Mouse (Mus musculus) liver, adult 2 months (tissue): ENCODE results near the gene Slc30a4. TPM values are rescaled to one million over a fixed set of nuclear protein-coding genes. Genes with fewer than 3 reads are reported as not detected.

ENCODE experiments used
- DNase-seq: peaks from one replicate; pipeline ENCODE4 v3.0.0-alpha.2; 2011; ENCODE audit warnings: low read depth, low spot score; ENCODE audit errors: extremely low read depth
- H3K27ac ChIP-seq: fragments of 200-500 bp; replicated peaks from 2 replicates; pipeline ENCODE4 v1.5.1; 2012; ENCODE audit warnings: low read depth, mild to moderate bottlenecking, control low read depth, inconsistent platforms, low read length; ENCODE audit not compliant: insufficient read depth
- H3K27me3 ChIP-seq: fragments of 200-500 bp; 2 replicates; pipeline ENCODE4 v1.6.1; 2012; ENCODE audit warnings: mild to moderate bottlenecking, moderate library complexity, low read length, inconsistent platforms; ENCODE audit not compliant: control insufficient read depth, insufficient read depth
- H3K36me3 ChIP-seq: fragments of 200-500 bp; 2 replicates; pipeline ENCODE4 v1.6.1; 2012; ENCODE audit warnings: low read length, inconsistent platforms; ENCODE audit not compliant: control insufficient read depth, insufficient read depth
- H3K4me1 ChIP-seq: fragments of 200-500 bp; 2 replicates; pipeline ENCODE4 v1.6.1; 2011; ENCODE audit warnings: low read length; ENCODE audit not compliant: control insufficient read depth, insufficient read depth
- H3K4me3 ChIP-seq: fragments of 200-500 bp; 2 replicates; pipeline ENCODE4 v1.5.1; 2011; ENCODE audit warnings: low read depth, mild to moderate bottlenecking, control low read depth, low read length, moderate library complexity; ENCODE audit not compliant: insufficient read depth
- H3K79me2 ChIP-seq: fragments of 200-500 bp; 2 replicates; pipeline ENCODE4 v1.6.1; 2012; ENCODE audit warnings: inconsistent platforms, mild to moderate bottlenecking, low read length, moderate library complexity; ENCODE audit not compliant: control insufficient read depth, insufficient read depth
- H3K9ac ChIP-seq: fragments of 200-500 bp; 2 replicates; pipeline ENCODE4 v1.6.1; 2012; ENCODE audit warnings: low read depth, mild to moderate bottlenecking, control low read depth, inconsistent platforms, low read length
- CTCF ChIP-seq: fragments of 200-500 bp; IDR thresholded peaks from 2 replicates; pipeline ENCODE4 v1.5.1; 2011; ENCODE audit warnings: low read depth, low read length, control low read depth
- POLR2A ChIP-seq: fragments of 200-500 bp; IDR thresholded peaks from 2 replicates; pipeline ENCODE4 v1.6.1; 2011; ENCODE audit warnings: low read length, control low read depth; ENCODE audit not compliant: insufficient read depth; ENCODE audit errors: extremely low read depth
- WGBS: fragments of 180-500 bp; shearing (Covaris S2); methylation state at CpG from one replicate; pipeline ENCODE4 v1.1.7; 2018; 5-methylcytosine and 5-hydroxymethylcytosine counted together
- polyA plus RNA-seq: library from polyadenylated mRNA; depleted of rRNA; stranded (reverse); fragments of >200 nt; gene quantifications from 2 replicates; pipeline ENCODE4 v1.2.3, GENCODE M21; 2012; rRNA removed
- total RNA-seq: library from RNA; depleted of rRNA; stranded (reverse); fragments of >200 nt; gene quantifications from 2 replicates; pipeline ENCODE4 v1.2.3, GENCODE M21; 2014; rRNA removed

The Slc30a4 gene
- total and polyA plus RNA-seq, 2 experiments, result 2.4 to 8.5 TPM

- DNase-seq, result no peak
- no peak for TF ChIP-seq CTCF
- no peak for TF ChIP-seq POLR2A
- H3K4me3 ChIP-seq, result peak overlapping the region; percentile 37; the same call in 1 of the 2 replicates
- H3K36me3 ChIP-seq, result peaks cover 4% of the 10 kb centered on the region; the same call in 1 of the 2 replicates
- 40% methylated on average over 12 of the region's 12 CpGs for WGBS
- H3K9ac ChIP-seq, result no peak overlapping the region
- H3K27me3 ChIP-seq, result no peaks in the 10 kb centered on the region
- no peak overlapping the region for H3K27ac ChIP-seq
- no peaks in the 10 kb centered on the region for H3K79me2 ChIP-seq
- no peaks in the 10 kb centered on the region for H3K4me1 ChIP-seq
These were observed 64.4 kb downstream of the Slc30a4 start for GRCm38 (mm10) chr2:122638029-122638428.

GRCm38 (mm10) chr2:122637526-122637997, 64.9 kb downstream of the Slc30a4 start:
- Histone ChIP-seq H3K36me3 (peaks cover 6% of the 10 kb centered on the region; the same call in 1 of the 2 replicates), H3K79me2 (no peaks in the 10 kb centered on the region), H3K4me1 (no peaks in the 10 kb centered on the region), H3K9ac (no peak overlapping the region), H3K27ac (no peak overlapping the region), H3K27me3 (no peaks in the 10 kb centered on the region), H3K4me3 (peak overlapping the region; percentile 37; the same call in 1 of the 2 replicates)
- TF ChIP-seq POLR2A (no peak), CTCF (peak; percentile 92)
- DNase-seq, result peak; percentile 12
- 3% methylated on average over 36 of the region's 36 CpGs for WGBS

DNA sequence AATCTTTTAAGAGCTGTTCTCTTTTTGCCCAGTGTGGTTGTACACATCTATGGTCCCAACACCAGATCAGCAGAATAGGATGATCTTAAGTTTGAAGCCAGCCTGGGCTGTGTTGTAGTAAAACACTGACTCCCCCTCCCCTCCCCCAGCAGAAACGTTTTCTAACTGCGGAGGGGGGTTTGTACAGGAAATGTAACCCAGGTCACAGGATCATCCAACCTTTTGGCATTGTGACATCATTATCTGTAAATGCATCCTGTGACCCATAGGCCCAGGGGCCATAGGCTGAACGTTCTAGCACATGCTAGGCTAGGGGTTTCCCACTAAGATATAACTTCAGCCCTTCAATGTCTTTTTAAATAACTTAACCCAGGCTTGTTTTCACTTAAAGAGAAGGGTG, 65.8 kb downstream of the Slc30a4 start, which contains the start of gene AA467197:
AA467197 (plus strand) TSS at position 301 of the 400 bp plus-strand sequence.
- WGBS, result 43% methylated on average over 3 of the region's 3 CpGs
- no peak within 1 kb of the TSS for H3K9ac ChIP-seq

More for the DNA sequence above, 65.8 kb downstream of the Slc30a4 start, which contains the start of gene AA467197:
- H3K27ac ChIP-seq, result no peak within 1 kb of the TSS
- no peaks in the 10 kb centered on the region for H3K79me2 ChIP-seq
- H3K27me3 ChIP-seq, result no peaks in the 10 kb centered on the region
- TF ChIP-seq CTCF, result no peak
- no peak for TF ChIP-seq POLR2A
- peak within 1 kb of the TSS; percentile 37; the same call in 1 of the 2 replicates for H3K4me3 ChIP-seq
- DNase-seq, result no peak
- H3K36me3 ChIP-seq, result peaks cover 8% of the 10 kb centered on the region; the same call in 1 of the 2 replicates
- peaks cover 1% of the 10 kb centered on the region; the same call in 1 of the 2 replicates for H3K4me1 ChIP-seq

Other genes with a start within 250 kb of the Slc30a4 start
- gene Gm14085, start 217.7 kb downstream of the Slc30a4 start, total RNA-seq, result not detected in 2 replicates
- not detected in 2 replicates for gene Gm14085, start 217.7 kb downstream of the Slc30a4 start, polyA plus RNA-seq
- gene Gatm, start 91.4 kb downstream of the Slc30a4 start, total RNA-seq, result 11.9 and 13.6 TPM in 2 replicates
- 3.2 and 9.9 TPM in 2 replicates for gene Gatm, start 91.4 kb downstream of the Slc30a4 start, polyA plus RNA-seq
- not detected in 2 replicates for gene AA467197, start 65.7 kb downstream of the Slc30a4 start, total RNA-seq
- not detected in 2 replicates for gene AA467197, start 65.7 kb downstream of the Slc30a4 start, polyA plus RNA-seq
- 7.7 and 8.5 TPM in 2 replicates for gene Bloc1s6, start 35.8 kb upstream of the Slc30a4 start, total RNA-seq
- gene Bloc1s6, start 35.8 kb upstream of the Slc30a4 start, polyA plus RNA-seq, result 11.1 and 17.2 TPM in 2 replicates
- gene Sqor, start 62.6 kb upstream of the Slc30a4 start, total RNA-seq, result 332 and 378 TPM in 2 replicates
- gene Sqor, start 62.6 kb upstream of the Slc30a4 start, polyA plus RNA-seq, result 162 and 165 TPM in 2 replicates